Mouse (Mus musculus): ENCODE data around the gene Prdm10. TPM values are rescaled to one million over a fixed set of nuclear protein-coding genes. Genes with fewer than 3 reads are reported as not detected.
A peak's percentile ranks its signal among the peaks of the same experiment; 100 is the strongest.

The Prdm10 gene
- 9.8 and 10.8 TPM in 2 replicates for total RNA-seq (2017)

DNA sequence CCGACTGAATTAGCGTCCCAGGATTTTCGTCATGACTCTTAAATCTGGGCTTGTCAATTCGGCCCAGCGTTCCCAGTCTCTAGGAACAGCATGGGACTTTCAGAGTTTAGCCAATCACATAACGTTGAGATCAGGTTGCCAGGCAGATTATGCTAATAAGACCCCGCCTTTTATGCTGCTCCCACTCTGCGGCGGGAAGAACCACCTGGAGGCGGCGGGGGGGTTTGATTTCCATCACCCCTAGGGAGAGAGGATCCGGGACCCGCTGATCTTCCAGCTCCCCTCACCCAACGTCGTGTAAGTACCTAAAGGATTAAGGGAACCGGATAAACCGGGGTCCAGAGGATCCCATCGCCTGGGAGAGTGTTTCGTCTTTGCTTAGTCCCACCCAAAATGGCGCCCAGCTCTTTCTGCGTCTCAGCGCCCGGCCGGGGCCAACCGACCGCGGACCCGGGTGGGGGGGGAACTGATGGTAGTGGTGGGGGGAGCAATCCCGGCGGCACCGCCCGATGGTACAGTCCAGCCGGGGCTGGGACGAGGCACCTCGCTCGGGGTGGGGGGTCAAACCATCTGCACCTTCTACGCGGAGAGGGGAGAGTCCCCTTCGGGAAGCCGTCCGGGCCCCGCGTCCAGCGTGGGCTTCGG, at the start of gene Prdm10:
Prdm10 (plus strand) TSS at position 173 of the 645 bp plus-strand sequence.
- peak; percentile 84 to 87 for ATAC-seq (replicated peaks in 1 of 2; ENCODE audit: insufficient read depth in 1 of 2, low FRiP score in 2 of 2, low TSS enrichment in 1 of 2, low read depth in 1 of 2, poor library complexity in 2 of 2, severe bottlenecking in 2 of 2)

DNA sequence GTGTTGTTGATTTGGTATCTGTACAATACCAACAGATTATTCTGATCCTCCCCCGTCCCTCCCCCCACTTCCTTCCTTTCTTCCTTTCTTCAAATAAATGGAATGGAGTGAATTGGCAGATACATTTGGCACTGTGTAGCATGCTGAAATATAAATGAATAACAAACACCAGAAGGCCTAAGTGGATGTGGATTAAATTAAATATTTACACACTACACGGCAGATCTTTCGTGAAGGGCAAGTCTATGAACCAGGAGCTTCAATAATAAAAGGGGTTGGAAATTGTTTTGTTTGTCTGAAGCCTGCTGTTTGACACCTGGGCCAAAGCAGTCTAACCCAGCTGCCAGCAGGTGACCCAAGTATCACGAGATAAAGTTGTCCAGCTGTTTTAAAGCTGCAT, 45.3 kb upstream of the Prdm10 start:
- no peak for ATAC-seq (replicated peaks in 1 of 2; ENCODE audit: insufficient read depth in 1 of 2, low FRiP score in 2 of 2, low TSS enrichment in 1 of 2, low read depth in 1 of 2, poor library complexity in 2 of 2, severe bottlenecking in 2 of 2)

DNA sequence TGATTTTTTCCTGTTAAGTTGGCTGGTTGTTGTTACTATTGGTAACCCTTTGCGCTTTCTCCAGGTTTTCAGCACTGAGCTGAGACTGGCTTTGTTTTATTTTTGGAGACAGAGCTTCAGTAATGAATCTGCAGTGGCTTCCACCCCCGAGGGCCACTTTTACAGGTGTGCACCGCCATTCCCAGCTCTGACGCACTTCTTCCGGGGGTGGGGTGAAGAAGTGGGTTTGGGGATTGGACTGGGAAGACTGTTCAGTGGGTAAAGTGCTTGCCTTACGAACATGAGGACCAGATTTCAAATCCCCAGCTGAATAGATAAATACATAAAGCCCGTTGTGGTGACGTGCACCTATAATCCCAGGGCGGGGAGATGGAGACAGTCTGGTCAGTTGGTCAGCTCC, 44.8 kb upstream of the Prdm10 start:
- ATAC-seq (replicated peaks in 1 of 2; ENCODE audit: insufficient read depth in 1 of 2, low FRiP score in 2 of 2, low TSS enrichment in 1 of 2, low read depth in 1 of 2, poor library complexity in 2 of 2, severe bottlenecking in 2 of 2): no peak

DNA sequence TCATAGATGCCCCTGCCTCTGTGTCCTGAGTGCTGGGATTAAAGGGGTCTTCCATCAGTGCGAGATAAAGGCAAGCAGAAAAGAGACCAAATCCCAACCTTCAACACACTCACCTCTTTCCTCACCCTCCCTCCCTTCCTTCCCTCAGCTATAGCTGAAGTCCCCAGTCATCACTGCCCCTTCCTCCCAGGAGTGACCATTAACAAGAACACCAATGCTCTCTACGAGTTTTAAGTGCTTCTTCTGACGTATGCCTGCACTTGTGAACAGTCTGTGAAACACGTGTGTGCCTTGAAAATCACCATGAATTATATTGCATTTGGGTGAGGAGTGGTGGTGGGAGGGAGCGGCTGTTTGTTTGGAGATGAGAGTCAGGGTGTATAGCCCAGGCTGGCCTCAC, 44.3 kb upstream of the Prdm10 start:
- no peak for ATAC-seq (replicated peaks in 1 of 2; ENCODE audit: insufficient read depth in 1 of 2, low FRiP score in 2 of 2, low TSS enrichment in 1 of 2, low read depth in 1 of 2, poor library complexity in 2 of 2, severe bottlenecking in 2 of 2)

DNA sequence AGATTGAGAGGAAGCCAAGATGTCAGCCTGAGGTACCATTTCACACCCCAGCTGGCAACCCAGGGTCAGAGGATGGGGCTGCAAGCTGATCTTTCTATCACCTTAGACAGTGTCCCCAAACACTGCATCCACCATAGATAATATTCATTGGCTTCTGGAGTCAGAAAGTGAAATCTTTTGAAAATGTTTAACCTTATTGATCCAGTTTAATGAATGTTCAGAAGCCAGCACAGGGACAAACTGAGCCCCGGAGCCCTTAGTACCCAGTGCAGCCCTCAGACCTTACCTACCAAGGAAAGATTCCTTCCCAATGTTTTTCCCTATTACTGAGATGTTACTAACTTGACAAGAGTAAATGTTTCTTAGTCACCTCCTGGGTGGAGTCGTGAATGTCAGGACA, 41.8 kb upstream of the Prdm10 start:
- ATAC-seq (replicated peaks in 1 of 2; ENCODE audit: insufficient read depth in 1 of 2, low FRiP score in 2 of 2, low TSS enrichment in 1 of 2, low read depth in 1 of 2, poor library complexity in 2 of 2, severe bottlenecking in 2 of 2): no peak

DNA sequence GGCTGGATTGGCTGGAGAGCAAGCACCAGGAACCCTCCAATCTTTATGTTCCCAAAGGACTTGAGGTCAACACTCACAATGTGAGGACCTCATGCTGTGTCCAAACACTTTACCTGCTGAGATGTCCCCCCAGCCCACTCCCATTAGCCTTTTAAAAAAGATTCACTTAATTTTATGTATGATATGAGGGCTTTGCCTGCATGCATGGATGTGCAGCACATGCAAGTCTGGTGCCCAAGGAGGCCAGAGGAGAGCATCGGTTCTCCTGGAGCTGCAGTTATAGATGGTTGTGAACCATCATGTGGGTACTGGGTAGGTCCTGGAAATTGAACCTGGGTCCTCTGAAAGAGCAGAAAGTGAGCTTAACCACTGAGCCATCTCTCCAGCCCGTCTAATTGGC, 40.8 kb upstream of the Prdm10 start:
- no peak for ATAC-seq (replicated peaks in 1 of 2; ENCODE audit: insufficient read depth in 1 of 2, low FRiP score in 2 of 2, low TSS enrichment in 1 of 2, low read depth in 1 of 2, poor library complexity in 2 of 2, severe bottlenecking in 2 of 2)

DNA sequence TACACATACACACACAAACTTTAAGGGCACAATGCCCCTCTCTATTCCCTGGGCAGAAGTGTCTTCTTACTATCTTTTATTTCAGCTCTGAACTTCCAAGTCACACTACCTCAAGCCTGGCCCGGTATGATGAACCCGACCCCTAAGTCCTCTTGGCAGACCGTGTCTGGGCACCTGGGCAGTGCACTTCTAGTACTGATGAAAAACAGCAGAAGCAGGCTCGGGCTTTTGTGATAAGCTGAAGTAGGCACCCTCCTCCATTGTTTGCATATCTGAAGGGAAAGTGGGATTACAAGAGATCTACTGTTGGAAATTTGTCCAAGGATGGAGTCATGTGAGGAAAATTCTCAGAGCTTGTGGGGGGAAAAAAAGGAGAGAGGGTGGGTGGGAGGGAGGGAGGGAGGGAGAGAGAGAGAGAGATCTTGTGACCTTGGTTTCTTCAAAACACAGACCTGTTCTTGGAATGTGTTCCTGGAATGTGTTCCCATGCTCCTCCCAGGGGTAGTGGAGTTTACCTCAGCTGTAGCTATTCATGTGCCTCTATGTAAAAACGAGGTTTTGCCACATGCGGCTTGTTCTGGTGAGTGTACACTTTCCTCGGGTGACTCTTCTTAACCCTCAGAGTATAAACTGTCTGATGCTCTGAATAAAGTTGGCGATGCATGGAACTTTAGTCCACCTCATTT, 39.7 kb upstream of the Prdm10 start:
- no peak for ATAC-seq (replicated peaks in 1 of 2; ENCODE audit: insufficient read depth in 1 of 2, low FRiP score in 2 of 2, low TSS enrichment in 1 of 2, low read depth in 1 of 2, poor library complexity in 2 of 2, severe bottlenecking in 2 of 2)

DNA sequence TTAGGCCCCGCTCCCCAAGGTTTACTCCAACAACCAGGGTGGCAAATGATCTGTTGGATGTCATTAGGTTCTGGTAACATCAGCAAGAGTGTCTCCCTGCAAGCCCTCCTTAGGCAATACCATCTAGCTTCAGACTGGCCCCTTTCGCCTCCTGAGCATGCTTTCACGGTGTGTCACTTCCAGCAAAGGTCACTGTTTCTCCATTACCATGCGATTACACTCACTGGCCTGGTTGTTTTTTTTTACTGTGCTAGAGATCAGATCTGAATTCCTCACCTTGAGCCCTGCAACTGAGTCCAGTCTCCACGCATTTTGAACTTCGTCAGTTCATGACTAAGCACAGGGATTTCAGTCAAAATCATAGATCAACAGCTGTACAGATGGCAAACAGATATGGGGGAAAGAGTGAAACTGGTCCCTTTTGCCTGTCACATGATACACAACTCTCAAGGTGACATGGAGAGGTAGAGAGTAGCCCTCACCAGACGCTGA, 39.1 kb upstream of the Prdm10 start:
- ATAC-seq (replicated peaks in 1 of 2; ENCODE audit: insufficient read depth in 1 of 2, low FRiP score in 2 of 2, low TSS enrichment in 1 of 2, low read depth in 1 of 2, poor library complexity in 2 of 2, severe bottlenecking in 2 of 2): no peak

DNA sequence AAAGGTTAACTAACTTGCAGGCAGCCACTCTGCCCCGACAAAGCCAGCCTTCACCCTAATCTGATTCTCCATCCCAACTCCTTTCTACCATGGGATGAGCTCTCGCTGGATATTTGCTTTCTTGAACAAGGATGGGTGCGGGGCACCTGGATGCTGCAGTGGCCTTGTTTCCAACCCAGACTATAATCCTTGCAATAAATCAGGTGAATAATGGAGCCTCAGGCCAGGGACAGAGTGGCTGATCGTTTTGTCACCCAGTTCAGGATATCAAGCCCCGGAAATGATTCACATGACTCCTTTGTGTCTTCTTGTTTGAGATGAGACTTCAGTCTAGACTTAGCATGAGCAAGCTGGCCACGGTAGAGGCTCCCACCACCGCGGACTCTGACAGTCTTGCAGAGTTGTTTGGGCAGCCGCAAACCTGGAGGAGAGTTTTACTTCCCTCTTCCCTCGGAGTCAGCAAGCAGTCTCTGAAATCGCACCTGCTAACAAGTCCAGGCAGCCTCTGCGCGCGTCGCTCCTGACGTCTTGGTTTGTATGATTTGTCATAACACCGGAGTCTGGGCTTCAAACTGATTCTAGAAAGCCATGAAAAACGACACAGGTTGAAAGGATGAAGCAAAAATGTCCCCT, 36.9 kb upstream of the Prdm10 start:
- peak; percentile 88 to 94 for ATAC-seq (replicated peaks in 1 of 2; ENCODE audit: insufficient read depth in 1 of 2, low FRiP score in 2 of 2, low TSS enrichment in 1 of 2, low read depth in 1 of 2, poor library complexity in 2 of 2, severe bottlenecking in 2 of 2)

DNA sequence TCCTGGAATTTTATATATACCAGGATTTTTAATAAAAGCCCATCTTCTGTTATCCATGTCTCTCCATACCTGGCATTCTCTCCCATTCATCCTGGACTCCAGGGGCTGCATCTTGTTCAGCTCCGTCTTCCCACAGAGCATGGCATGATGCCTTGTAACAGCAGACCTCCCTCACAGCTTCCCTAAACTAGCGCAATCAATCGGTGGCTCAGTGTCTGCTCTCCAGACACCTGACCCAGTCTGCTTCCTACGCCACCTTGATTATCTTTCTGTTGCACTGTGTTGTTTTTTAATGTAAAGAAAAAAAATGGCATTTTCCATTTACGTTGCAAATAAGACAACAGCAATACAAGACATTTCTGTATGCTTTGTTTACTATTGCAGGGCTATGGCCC, 36.4 kb upstream of the Prdm10 start:
- no peak for ATAC-seq (replicated peaks in 1 of 2; ENCODE audit: insufficient read depth in 1 of 2, low FRiP score in 2 of 2, low TSS enrichment in 1 of 2, low read depth in 1 of 2, poor library complexity in 2 of 2, severe bottlenecking in 2 of 2)

DNA sequence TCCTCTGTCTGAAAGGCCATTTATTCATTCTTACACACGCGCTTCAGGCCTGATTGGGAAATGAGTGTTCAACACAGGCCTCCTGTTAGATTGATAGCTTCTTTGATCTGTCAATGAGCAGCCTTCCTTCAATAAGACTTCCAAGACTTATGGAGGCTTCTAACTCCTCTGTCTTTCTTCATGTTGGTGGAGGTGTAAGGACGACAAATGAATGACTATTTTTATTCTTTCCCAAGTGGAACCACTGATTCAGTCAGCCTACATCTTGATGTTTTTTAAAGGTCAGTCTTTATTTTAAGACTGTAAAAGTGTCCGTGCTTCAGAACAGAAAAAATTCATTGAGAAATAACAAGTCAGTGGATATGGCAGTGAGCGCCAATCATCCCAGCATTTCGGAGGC, 35.3 kb upstream of the Prdm10 start:
- ATAC-seq (replicated peaks in 1 of 2; ENCODE audit: insufficient read depth in 1 of 2, low FRiP score in 2 of 2, low TSS enrichment in 1 of 2, low read depth in 1 of 2, poor library complexity in 2 of 2, severe bottlenecking in 2 of 2): no peak

DNA sequence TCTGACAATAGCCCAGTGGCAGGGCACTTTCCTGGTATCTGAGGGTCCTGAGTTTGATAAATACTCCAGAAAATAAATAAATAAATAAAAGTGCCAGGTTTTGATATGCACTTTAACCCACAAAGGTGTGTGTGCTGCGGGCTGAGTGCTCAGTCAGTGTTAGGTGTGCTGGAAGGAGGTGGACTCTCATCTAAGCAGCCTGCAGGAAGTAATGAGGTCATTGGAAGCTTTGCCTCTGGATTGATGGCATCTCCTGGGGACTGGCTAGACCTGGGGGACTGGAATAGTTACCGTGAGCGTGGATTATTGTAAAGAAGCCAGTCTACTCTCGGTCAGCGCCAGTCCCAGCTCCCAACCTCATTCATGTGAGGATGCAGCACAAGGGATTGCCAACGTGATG, 33.9 kb upstream of the Prdm10 start:
- ATAC-seq (replicated peaks in 1 of 2; ENCODE audit: insufficient read depth in 1 of 2, low FRiP score in 2 of 2, low TSS enrichment in 1 of 2, low read depth in 1 of 2, poor library complexity in 2 of 2, severe bottlenecking in 2 of 2): no peak

DNA sequence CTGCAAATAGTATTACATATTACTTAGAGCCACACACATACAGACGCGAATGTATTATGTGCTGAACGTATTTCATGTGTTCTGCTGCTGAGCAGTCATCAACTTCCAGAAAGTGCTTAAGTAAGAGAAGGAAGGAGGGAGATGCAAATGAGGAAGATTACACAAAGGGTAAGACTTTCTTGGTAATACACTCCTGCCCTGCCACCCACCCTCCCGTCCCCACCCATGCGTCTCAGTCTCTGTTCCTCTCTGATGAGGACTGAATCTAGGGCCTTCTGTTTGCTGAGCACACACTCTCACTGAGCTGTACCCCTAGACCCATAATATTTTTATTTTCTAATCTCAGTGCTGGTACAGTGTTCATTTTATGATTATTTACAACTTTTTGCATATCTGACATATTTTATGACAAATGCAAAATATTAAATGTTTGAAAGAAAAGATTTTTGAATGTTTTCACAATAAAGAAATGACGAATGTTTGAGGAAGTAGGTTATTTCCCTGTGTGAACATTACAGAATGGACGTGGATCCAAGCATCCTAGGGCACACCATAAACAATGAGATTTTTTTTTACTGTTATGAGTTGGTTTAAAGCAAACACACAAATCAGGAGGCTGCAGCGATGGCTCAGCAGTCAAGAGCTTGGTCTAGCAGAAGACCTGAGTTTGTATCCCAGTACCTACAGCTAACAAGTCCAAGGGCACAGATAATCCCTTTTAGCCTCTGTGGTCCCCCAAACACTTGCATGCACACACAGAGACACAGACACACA, 32.7 kb upstream of the Prdm10 start:
- peak in 1 of 2 experiments; percentile 23; a peak in 1 of 4 replicates for ATAC-seq (replicated peaks in 1 of 2; ENCODE audit: insufficient read depth in 1 of 2, low FRiP score in 2 of 2, low TSS enrichment in 1 of 2, low read depth in 1 of 2, poor library complexity in 2 of 2, severe bottlenecking in 2 of 2)

DNA sequence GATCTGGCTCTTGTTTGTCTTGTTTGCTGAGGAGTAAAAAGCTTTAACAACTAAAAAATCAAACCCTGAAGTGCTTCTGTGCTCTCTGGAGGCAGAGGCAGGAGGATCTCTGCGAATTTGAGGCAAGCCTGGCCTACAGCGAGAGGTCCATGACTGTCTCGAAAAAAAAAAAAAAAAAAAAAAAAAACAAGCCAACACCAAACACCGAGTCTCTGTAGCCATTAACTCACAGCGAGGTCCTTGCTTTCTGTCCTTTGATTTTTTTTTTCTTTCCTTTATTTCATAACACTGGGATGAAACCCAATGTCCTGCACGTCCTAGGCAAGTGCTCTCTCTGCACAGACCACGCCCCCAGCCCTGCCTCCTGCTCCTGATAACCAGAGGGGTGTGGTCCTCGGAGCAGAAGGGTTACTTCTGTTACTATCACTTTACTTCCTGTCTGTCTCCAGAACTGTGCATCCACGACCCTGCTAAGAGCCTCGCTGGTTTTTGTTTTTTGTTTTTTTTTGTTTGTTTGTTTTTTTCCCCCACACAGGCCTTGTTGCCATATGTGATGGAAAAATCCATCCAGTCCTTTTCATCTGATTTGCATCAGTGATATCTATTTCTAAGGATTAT, 28.0 kb upstream of the Prdm10 start:
- ATAC-seq (replicated peaks in 1 of 2; ENCODE audit: insufficient read depth in 1 of 2, low FRiP score in 2 of 2, low TSS enrichment in 1 of 2, low read depth in 1 of 2, poor library complexity in 2 of 2, severe bottlenecking in 2 of 2): peak in 1 of 2 experiments; percentile 25; a peak in 1 of 4 replicates

DNA sequence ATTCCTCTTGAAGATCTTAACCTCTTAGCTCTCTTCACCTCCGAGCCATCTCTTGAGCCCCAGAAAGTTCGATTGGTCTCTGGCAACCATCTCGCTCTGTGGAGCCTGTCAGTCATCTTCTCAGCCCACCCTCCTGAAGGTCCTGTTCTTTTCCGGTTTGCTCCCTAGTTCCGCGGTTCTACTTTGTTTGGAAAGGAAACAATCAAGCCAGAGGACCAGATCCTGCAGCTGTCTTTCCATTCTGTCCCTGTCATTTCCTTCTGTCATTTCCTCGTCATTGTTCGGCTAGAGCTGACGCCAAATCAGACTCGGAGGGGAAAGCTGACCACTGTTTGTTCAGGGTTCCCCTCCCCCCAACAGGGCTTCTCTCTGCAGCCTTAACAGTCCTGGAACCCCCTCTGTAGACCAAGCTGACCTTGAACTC, 27.0 kb upstream of the Prdm10 start:
- ATAC-seq (replicated peaks in 1 of 2; ENCODE audit: insufficient read depth in 1 of 2, low FRiP score in 2 of 2, low TSS enrichment in 1 of 2, low read depth in 1 of 2, poor library complexity in 2 of 2, severe bottlenecking in 2 of 2): peak; percentile 61 to 68

DNA sequence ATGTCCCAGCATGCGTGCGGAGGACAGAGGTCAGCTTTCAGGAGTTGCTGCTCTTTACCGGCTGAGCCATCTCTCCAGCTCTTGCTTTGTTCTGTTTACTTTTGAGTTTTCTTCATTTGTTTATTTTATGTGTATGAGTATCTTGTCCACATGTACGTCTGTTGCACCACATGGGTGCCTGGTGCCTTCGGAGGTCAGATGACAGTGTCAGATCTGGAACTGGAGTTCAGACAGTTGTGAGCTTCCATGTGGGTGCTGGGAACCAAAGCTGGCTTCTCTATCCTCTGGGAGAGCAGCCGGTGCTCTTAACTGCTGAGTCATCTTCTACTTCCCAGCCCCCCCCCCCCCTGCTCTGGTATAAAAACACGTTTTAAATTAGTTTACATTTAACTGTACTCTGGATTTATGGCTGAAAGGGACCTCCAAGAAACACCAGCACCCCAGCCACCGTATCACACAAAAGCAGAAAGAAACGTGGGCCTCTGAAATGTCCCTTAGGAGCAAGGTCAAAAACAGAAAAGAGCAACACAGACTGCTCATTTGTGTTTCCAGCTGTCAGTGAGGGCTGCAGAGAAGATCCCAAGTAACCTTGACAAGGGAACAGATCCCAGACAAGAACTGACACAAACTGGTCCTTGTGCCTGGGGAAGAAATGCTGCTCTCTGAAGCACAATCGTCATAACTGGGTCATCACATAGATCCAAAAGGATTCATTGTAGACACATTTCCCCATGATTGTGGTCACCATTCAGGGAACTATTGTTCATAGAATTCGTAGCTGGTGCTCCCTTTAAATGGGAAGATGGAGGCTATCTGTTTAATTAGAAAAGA, 26.3 kb upstream of the Prdm10 start:
- ATAC-seq (replicated peaks in 1 of 2; ENCODE audit: insufficient read depth in 1 of 2, low FRiP score in 2 of 2, low TSS enrichment in 1 of 2, low read depth in 1 of 2, poor library complexity in 2 of 2, severe bottlenecking in 2 of 2): 0 out of 4 replicates have a peak, but pooled peaks of 1 of the 2 experiments have one; percentile 7

DNA sequence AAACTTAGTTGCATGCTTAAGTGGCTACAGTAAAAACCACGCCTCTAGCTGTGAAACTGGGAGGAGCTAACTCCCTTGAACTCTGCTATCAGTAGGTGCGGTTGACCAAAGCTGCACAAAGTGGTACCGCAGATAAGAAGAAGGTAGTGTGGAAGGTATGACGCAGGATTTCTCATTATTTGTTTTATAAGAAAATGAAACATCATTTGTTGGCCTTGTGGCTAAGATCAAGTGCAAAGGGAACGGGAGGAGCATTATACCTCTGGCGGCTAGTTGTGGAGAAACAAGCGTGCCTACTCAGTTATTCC, 25.7 kb upstream of the Prdm10 start:
- ATAC-seq (replicated peaks in 1 of 2; ENCODE audit: insufficient read depth in 1 of 2, low FRiP score in 2 of 2, low TSS enrichment in 1 of 2, low read depth in 1 of 2, poor library complexity in 2 of 2, severe bottlenecking in 2 of 2): peak; percentile 58 to 70
